Mouse (Mus musculus): ENCODE results near the gene Olfr1009. TPM values are rescaled to one million over a fixed set of nuclear protein-coding genes. Genes with fewer than 3 reads are reported as not detected.
"Not testable (repeated sequence)": the region's sequence is repeated elsewhere in the genome, so short reads cannot be mapped to it uniquely, and the experiment has no call there.

Olfr1009 gene
- not detected in 2 replicates for polyA plus RNA-seq (2011; ENCODE audit: insufficient read length, low read depth, missing spikeins)

DNA sequence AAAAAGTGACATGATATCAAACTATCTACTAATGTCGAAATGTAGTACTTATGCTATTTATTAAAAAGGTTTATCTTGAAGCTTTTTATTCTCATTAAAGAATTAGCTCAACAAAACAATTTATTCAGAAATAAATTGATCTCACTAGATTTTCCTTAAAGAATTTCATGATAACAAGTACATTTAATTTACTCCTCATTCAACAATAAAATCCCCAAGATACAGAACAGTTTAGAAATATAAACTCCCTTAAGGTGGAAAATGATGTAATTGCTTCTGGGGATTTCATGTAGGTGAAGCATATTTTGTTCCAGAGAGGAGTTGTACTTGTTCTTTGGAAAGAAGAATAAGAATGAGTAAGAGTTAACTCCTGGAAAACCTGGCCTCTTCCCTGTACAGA is at the start of gene Olfr1009:
Gene Olfr1009, plus strand, starts transcription at position 301 of the 400 bp plus-strand sequence.
- no peak for TF ChIP-seq POLR2A (IDR thresholded peaks at IDR 0.05; ENCODE audit: low read depth, low read length)
- TF ChIP-seq CTCF (IDR thresholded peaks at IDR 0.05; ENCODE audit: borderline replicate concordance, insufficient read depth, low read length) = no peak
- Histone ChIP-seq H3K4me1 (ENCODE audit: control insufficient read depth, insufficient read depth, low read length) (no peaks in the 10 kb centered on the region), H3K4me3 (ENCODE audit: insufficient read depth, low read length) (no peak within 1 kb of the TSS), H3K27ac (ENCODE audit: insufficient read depth, low read length) (no peak within 1 kb of the TSS)

DNA sequence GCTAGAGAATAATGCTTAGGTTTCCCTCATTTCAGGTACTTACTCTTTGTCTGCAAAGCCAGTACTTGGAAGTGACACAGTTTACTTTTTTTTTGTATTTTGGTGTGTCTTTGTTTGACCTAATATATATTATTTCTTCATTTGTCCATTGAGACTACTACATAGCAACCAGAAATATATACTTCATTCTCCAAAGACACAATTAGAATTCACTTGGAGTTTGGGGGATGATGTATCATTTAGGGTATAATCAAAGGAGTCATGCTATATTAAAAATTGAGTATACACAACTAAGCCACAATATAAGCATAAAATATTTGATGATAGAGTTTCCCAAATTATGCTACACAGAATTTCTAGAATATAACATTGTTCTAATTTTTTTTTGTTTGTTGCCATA is 36.6 kb upstream of the Olfr1009 start, which contains the start of gene Olfr1006:
Gene Olfr1006, minus strand, starts transcription at position 101 of the 400 bp plus-strand sequence.
- H3K27ac ChIP-seq (ENCODE audit: insufficient read depth, low read length) = no peak within 1 kb of the TSS
- H3K4me1 ChIP-seq (ENCODE audit: control insufficient read depth, insufficient read depth, low read length) = no peaks in the 10 kb centered on the region
- no peak for TF ChIP-seq POLR2A (IDR thresholded peaks at IDR 0.05; ENCODE audit: low read depth, low read length)
- no peak for TF ChIP-seq CTCF (IDR thresholded peaks at IDR 0.05; ENCODE audit: borderline replicate concordance, insufficient read depth, low read length)
- no peak within 1 kb of the TSS for H3K4me3 ChIP-seq (ENCODE audit: insufficient read depth, low read length)

DNA sequence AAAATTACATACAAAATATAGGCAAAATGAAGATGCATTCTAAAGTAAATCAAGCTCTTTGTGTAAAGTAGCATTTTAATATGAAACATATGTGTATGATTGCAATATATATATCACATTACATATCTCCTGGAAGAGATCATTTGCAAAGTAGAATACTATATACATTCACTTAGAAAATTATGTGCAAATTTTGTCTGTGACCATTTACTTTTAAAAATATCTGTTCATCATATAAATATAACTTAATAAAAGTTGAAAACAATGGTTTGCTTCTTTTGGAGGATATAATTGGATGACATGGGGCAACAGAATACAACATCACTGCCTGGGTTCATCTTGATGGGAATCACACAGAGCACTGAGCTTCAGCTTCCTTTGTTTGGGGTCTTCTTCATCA is 26.1 kb upstream of the Olfr1009 start, which contains the start of gene Olfr1008:
Gene Olfr1008, plus strand, starts transcription at position 301 of the 400 bp plus-strand sequence.
- Histone ChIP-seq H3K4me1 (ENCODE audit: control insufficient read depth, insufficient read depth, low read length) (no peaks in the 10 kb centered on the region), H3K4me3 (ENCODE audit: insufficient read depth, low read length) (no peak within 1 kb of the TSS), H3K27ac (ENCODE audit: insufficient read depth, low read length) (no peak within 1 kb of the TSS)
- no peak for TF ChIP-seq POLR2A (IDR thresholded peaks at IDR 0.05; ENCODE audit: low read depth, low read length)
- TF ChIP-seq CTCF (IDR thresholded peaks at IDR 0.05; ENCODE audit: borderline replicate concordance, insufficient read depth, low read length) = no peak

DNA sequence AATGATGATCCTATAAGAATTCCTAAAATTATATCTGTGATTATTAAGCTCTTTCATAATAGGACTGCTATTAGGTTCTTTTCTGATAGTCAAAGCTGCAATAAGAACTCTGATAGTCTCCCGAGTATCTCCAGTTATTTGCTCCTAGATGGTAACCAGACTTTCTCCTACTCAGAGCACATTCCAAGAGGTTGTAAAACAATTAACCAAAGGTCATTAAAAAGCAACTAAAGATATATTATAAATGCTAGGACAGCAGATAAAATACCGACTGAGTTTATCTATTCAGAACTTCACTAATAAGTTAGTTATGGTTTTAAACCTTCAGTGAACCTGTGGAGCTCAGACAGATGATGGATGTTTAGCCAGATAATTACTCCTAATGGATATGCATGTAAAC is 4.5 kb upstream of the Olfr1009 start:
- not testable (repeated sequence) for H3K4me1 ChIP-seq (ENCODE audit: control insufficient read depth, insufficient read depth, low read length); H3K4me3 ChIP-seq (ENCODE audit: insufficient read depth, low read length); H3K27ac ChIP-seq (ENCODE audit: insufficient read depth, low read length)

DNA sequence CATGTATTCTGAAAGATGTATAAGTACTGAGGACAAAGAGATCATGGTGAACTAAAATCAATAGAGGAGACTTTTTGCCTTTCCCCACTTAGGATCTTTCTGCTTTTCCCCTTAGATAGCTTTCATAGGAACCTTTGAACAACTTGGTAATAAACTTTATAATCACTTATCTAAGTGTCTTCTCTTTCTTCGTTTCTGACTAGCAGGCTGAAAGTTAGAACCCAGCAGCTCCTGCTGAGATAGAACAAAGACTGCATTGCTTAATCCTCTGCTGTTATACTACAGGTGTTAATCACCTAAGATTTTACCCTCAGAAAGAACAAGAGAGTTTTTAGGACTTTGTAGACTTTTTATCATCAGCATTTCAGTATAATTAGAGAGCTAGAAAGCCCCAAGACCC is 4.1 kb upstream of the Olfr1009 start:
- TF ChIP-seq POLR2A (IDR thresholded peaks at IDR 0.05; ENCODE audit: low read depth, low read length) (no peak), CTCF (IDR thresholded peaks at IDR 0.05; ENCODE audit: borderline replicate concordance, insufficient read depth, low read length) (no peak)

DNA sequence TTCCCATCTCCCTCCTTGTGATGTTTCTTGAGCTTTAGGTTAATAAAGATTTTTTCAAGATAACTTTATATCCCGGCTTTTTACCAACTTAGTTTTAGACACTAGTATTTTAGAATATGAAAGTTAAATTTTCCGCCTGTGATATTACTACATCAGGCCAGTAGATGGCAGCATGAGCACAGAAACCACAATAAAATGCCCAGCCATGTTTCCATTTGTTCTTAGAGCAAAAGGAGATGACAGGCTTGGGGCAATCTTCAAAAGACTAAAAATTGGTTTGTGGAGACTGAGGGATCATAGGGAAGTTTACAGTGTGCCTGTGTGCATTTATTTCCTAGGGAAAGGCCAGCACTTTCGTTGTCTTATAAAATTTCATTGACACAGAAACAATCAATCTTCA is 10.6 kb downstream of the Olfr1009 start:
- TF ChIP-seq POLR2A (IDR thresholded peaks at IDR 0.05; ENCODE audit: low read depth, low read length) (no peak), CTCF (IDR thresholded peaks at IDR 0.05; ENCODE audit: borderline replicate concordance, insufficient read depth, low read length) (no peak)
- Histone ChIP-seq H3K27ac (ENCODE audit: insufficient read depth, low read length) (no peak overlapping the region), H3K4me3 (ENCODE audit: insufficient read depth, low read length) (no peak overlapping the region), H3K4me1 (ENCODE audit: control insufficient read depth, insufficient read depth, low read length) (no peaks in the 10 kb centered on the region)

More for the DNA sequence above, 4.1 kb upstream of the Olfr1009 start:
- Histone ChIP-seq H3K4me1 (ENCODE audit: control insufficient read depth, insufficient read depth, low read length) (no peaks in the 10 kb centered on the region), H3K4me3 (ENCODE audit: insufficient read depth, low read length) (no peak overlapping the region), H3K27ac (ENCODE audit: insufficient read depth, low read length) (no peak overlapping the region)

DNA sequence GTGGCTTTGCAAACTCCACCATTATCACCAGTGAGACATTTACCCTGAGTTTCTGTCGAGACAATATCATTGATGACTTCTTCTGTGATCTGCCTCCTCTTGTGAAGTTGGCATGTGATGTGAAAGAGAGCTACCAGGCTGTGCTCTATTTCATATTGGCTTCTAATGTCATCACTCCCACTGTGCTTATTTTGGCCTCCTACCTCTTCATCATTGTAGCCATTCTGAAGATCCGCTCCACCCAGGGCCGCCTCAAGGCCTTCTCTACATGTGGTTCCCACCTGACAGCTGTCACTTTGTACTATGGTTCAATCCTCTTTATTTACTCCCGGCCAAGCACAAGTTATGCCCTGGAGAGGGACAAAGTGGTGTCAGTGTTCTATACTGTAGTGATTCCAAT is 38.6 kb downstream of the Olfr1009 start:
- no peak overlapping the region for H3K4me3 ChIP-seq (ENCODE audit: insufficient read depth, low read length)
- H3K27ac ChIP-seq (ENCODE audit: insufficient read depth, low read length) = no peak overlapping the region
- H3K4me1 ChIP-seq (ENCODE audit: control insufficient read depth, insufficient read depth, low read length) = no peaks in the 10 kb centered on the region
- TF ChIP-seq POLR2A (IDR thresholded peaks at IDR 0.05; ENCODE audit: low read depth, low read length) (no peak), CTCF (IDR thresholded peaks at IDR 0.05; ENCODE audit: borderline replicate concordance, insufficient read depth, low read length) (no peak)

DNA sequence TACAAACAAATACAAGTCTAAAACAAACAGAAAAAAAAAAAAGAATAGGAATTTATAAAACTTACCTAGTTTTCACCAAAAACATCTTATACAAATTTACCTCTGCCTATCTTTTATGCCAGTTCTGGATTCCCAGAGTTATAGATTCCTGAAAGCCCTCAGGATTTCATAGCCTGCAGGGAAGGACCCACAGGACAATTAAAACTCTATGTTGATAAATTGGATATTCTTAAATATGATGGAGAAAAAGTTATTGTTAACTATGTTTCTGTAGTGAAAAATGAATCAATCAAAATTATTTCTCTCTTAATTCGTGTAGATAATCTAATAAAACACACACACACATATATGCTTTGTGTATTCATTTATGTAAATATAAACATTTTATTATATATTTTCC is 47.4 kb downstream of the Olfr1009 start, which contains the start of gene Olfr1012:
Gene Olfr1012, minus strand, starts transcription at position 101 of the 400 bp plus-strand sequence.
- Histone ChIP-seq H3K4me3 (ENCODE audit: insufficient read depth, low read length) (no peak within 1 kb of the TSS), H3K4me1 (ENCODE audit: control insufficient read depth, insufficient read depth, low read length) (no peaks in the 10 kb centered on the region), H3K27ac (ENCODE audit: insufficient read depth, low read length) (no peak within 1 kb of the TSS)
- no peak for TF ChIP-seq POLR2A (IDR thresholded peaks at IDR 0.05; ENCODE audit: low read depth, low read length)

DNA sequence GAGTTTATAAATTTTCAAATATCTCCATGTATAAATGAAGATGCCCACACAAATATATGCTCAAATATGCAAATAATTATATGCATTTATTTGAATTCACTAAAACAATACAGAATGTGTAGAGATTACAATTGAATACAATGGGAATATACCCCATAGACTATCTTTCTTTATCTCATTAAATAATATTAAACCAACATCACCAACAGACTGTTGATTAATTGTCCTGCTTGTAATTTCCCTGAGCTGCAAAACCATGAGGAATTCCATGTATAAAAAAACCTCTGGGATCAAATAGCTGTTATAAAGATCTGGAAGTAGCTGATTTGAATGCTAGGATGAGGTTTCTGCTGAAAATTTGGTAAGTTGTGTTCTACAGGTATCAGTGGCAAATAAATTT is 51.6 kb downstream of the Olfr1009 start, which contains the start of gene Olfr1013:
Gene Olfr1013, plus strand, starts transcription at position 301 of the 400 bp plus-strand sequence.
- TF ChIP-seq POLR2A (IDR thresholded peaks at IDR 0.05; ENCODE audit: low read depth, low read length) (no peak), CTCF (IDR thresholded peaks at IDR 0.05; ENCODE audit: borderline replicate concordance, insufficient read depth, low read length) (no peak)
- no peak within 1 kb of the TSS for H3K4me3 ChIP-seq (ENCODE audit: insufficient read depth, low read length)
- H3K27ac ChIP-seq (ENCODE audit: insufficient read depth, low read length) = no peak within 1 kb of the TSS
- no peaks in the 10 kb centered on the region for H3K4me1 ChIP-seq (ENCODE audit: control insufficient read depth, insufficient read depth, low read length)

DNA sequence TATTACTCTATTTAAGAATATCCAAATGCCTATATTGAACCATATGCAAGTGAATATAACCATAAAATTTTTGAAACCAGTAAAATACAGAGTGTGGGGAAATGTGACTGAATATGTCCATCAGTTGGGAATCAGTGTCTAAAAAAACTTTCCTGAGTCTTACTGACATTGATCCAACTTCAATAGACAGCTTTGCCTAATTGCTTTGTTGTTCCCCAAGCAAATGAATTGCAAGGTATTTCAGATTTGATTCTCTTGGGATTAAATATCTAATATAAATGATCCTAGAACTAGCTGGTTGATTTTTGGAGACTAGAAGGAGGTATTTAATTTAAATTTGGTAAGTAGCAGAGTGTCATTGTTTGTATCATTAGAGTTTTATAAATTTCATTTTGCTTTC is 57.2 kb downstream of the Olfr1009 start, which contains the start of gene Olfr1014:
Gene Olfr1014, plus strand, starts transcription at position 301 of the 400 bp plus-strand sequence.
- Histone ChIP-seq H3K4me3 (ENCODE audit: insufficient read depth, low read length) (no peak within 1 kb of the TSS), H3K27ac (ENCODE audit: insufficient read depth, low read length) (no peak within 1 kb of the TSS), H3K4me1 (ENCODE audit: control insufficient read depth, insufficient read depth, low read length) (no peaks in the 10 kb centered on the region)
- TF ChIP-seq CTCF (IDR thresholded peaks at IDR 0.05; ENCODE audit: borderline replicate concordance, insufficient read depth, low read length) (no peak), POLR2A (IDR thresholded peaks at IDR 0.05; ENCODE audit: low read depth, low read length) (no peak)

Other genes starting within 250 kb of the Olfr1009 start
- not detected in 2 replicates for gene 4833423E24Rik, start 196.4 kb upstream of the Olfr1009 start, polyA plus RNA-seq (2011; ENCODE audit: insufficient read length, low read depth, missing spikeins)
- gene Olfr996, start 136.2 kb upstream of the Olfr1009 start, polyA plus RNA-seq (2011; ENCODE audit: insufficient read length, low read depth, missing spikeins) = not detected in 2 replicates
- not detected in 2 replicates for gene Olfr998, start 126.5 kb upstream of the Olfr1009 start, polyA plus RNA-seq (2011; ENCODE audit: insufficient read length, low read depth, missing spikeins)
- not detected in 2 replicates for gene Olfr1000, start 103.5 kb upstream of the Olfr1009 start, polyA plus RNA-seq (2011; ENCODE audit: insufficient read length, low read depth, missing spikeins)
- not detected in 2 replicates for gene Olfr1002, start 64.7 kb upstream of the Olfr1009 start, polyA plus RNA-seq (2011; ENCODE audit: insufficient read length, low read depth, missing spikeins)
- not detected in 2 replicates for gene Olfr154, start 51.0 kb upstream of the Olfr1009 start, polyA plus RNA-seq (2011; ENCODE audit: insufficient read length, low read depth, missing spikeins)
- not detected in 2 replicates for gene Olfr1006, start 36.7 kb upstream of the Olfr1009 start, polyA plus RNA-seq (2011; ENCODE audit: insufficient read length, low read depth, missing spikeins)
- gene Olfr1008, start 26.0 kb upstream of the Olfr1009 start, polyA plus RNA-seq (2011; ENCODE audit: insufficient read length, low read depth, missing spikeins) = not detected in 2 replicates
- not detected in 2 replicates for gene Olfr1012, start 47.3 kb downstream of the Olfr1009 start, polyA plus RNA-seq (2011; ENCODE audit: insufficient read length, low read depth, missing spikeins)
- not detected in 2 replicates for gene Olfr1013, start 51.7 kb downstream of the Olfr1009 start, polyA plus RNA-seq (2011; ENCODE audit: insufficient read length, low read depth, missing spikeins)
- gene Olfr1014, start 57.3 kb downstream of the Olfr1009 start, polyA plus RNA-seq (2011; ENCODE audit: insufficient read length, low read depth, missing spikeins) = not detected in 2 replicates
- gene Olfr1015, start 66.6 kb downstream of the Olfr1009 start, polyA plus RNA-seq (2011; ENCODE audit: insufficient read length, low read depth, missing spikeins) = not detected in 2 replicates
- gene Olfr1016, start 87.1 kb downstream of the Olfr1009 start, polyA plus RNA-seq (2011; ENCODE audit: insufficient read length, low read depth, missing spikeins) = not detected in 2 replicates
- not detected in 2 replicates for gene Olfr1018, start 103.1 kb downstream of the Olfr1009 start, polyA plus RNA-seq (2011; ENCODE audit: insufficient read length, low read depth, missing spikeins)
- not detected in 2 replicates for gene Olfr1019, start 130.1 kb downstream of the Olfr1009 start, polyA plus RNA-seq (2011; ENCODE audit: insufficient read length, low read depth, missing spikeins)
- gene Olfr1020, start 131.6 kb downstream of the Olfr1009 start, polyA plus RNA-seq (2011; ENCODE audit: insufficient read length, low read depth, missing spikeins) = not detected in 2 replicates
- not detected in 2 replicates for gene Olfr1022, start 153.2 kb downstream of the Olfr1009 start, polyA plus RNA-seq (2011; ENCODE audit: insufficient read length, low read depth, missing spikeins)
- not detected in 2 replicates for gene Olfr1023, start 170.2 kb downstream of the Olfr1009 start, polyA plus RNA-seq (2011; ENCODE audit: insufficient read length, low read depth, missing spikeins)
- not detected in 2 replicates for gene Olfr1024, start 189.6 kb downstream of the Olfr1009 start, polyA plus RNA-seq (2011; ENCODE audit: insufficient read length, low read depth, missing spikeins)
- gene Olfr1025-ps1, start 199.8 kb downstream of the Olfr1009 start, polyA plus RNA-seq (2011; ENCODE audit: insufficient read length, low read depth, missing spikeins) = not detected in 2 replicates
- gene Olfr1026, start 206.1 kb downstream of the Olfr1009 start, polyA plus RNA-seq (2011; ENCODE audit: insufficient read length, low read depth, missing spikeins) = not detected in 2 replicates
- gene Olfr1028, start 235.0 kb downstream of the Olfr1009 start, polyA plus RNA-seq (2011; ENCODE audit: insufficient read length, low read depth, missing spikeins) = not detected in 2 replicates